Mouse (Mus musculus) heart, embryonic 15.5 days (tissue): ENCODE measurements at regions not wholly inside any gene's neighbourhood (a gene's known extent, or its start where the extent isn't known, plus 50 kb on each side); places are given as distances from the start of the nearest gene placed in this dataset.
"Not testable (repeated sequence)": the region's sequence is repeated elsewhere in the genome, so short reads cannot be mapped to it uniquely, and the experiment has no call there.

ENCODE experiments used
- ATAC-seq: fragments of 200-750 bp; cut with Nextera tagmentation; replicated peaks from 2 replicates; pipeline ENCODE4 v1.8.0; 2017; ENCODE audit warnings: low read depth, moderate TSS enrichment; ENCODE audit not compliant: insufficient number of reproducible peaks, insufficient read depth, low FRiP score
- H3K27ac ChIP-seq: fragments of 300-500 bp; sonication (generic); 2 replicates; pipeline ENCODE4 v1.5.1; 2015; ENCODE audit warnings: mild to moderate bottlenecking, inconsistent platforms
- H3K27me3 ChIP-seq: fragments of 300-500 bp; sonication (generic); 2 replicates; pipeline ENCODE4 v1.6.1; 2015; ENCODE audit warnings: inconsistent platforms
- H3K36me3 ChIP-seq: fragments of 300-500 bp; sonication (generic); 2 replicates; pipeline ENCODE4 v1.6.1; 2015; ENCODE audit warnings: mild to moderate bottlenecking, inconsistent platforms
- H3K4me1 ChIP-seq: fragments of 300-500 bp; sonication (generic); replicated peaks from 2 replicates; pipeline ENCODE4 v1.6.1; 2015; ENCODE audit warnings: inconsistent platforms
- H3K4me2 ChIP-seq: fragments of 300-500 bp; sonication (generic); 2 replicates; pipeline ENCODE4 v1.6.1; 2015; ENCODE audit warnings: inconsistent platforms, mild to moderate bottlenecking, moderate library complexity
- H3K4me3 ChIP-seq: fragments of 300-500 bp; sonication (generic); 2 replicates; pipeline ENCODE4 v1.5.1; 2015; ENCODE audit warnings: mild to moderate bottlenecking, inconsistent platforms
- H3K9ac ChIP-seq: fragments of 300-500 bp; sonication (generic); 2 replicates; pipeline ENCODE4 v1.6.1; 2015; ENCODE audit warnings: mild to moderate bottlenecking, inconsistent platforms
- H3K9me3 ChIP-seq: fragments of 300-500 bp; sonication (generic); replicated peaks from 2 replicates; pipeline ENCODE4 v1.6.1; 2016; ENCODE audit warnings: inconsistent platforms
- WGBS: fragments of 180-500 bp; shearing (Covaris S2); methylation state at CpG from one replicate; pipeline ENCODE4 v1.1.7; 2015; ENCODE audit warnings: mixed read lengths; 5-methylcytosine and 5-hydroxymethylcytosine counted together

GRCm38 (mm10) chr12:69467363-69467762 lies 95.1 kb upstream of the Gm9887 start:
- Histone ChIP-seq H3K27ac (no peak overlapping the region), H3K9ac (no peak overlapping the region), H3K4me3 (no peak overlapping the region), H3K36me3 (no peaks in the 10 kb centered on the region), H3K9me3 (no peaks in the 10 kb centered on the region), H3K27me3 (no peaks in the 10 kb centered on the region), H3K4me2 (no peak overlapping the region), H3K4me1 (peaks cover 7% of the 10 kb centered on the region)
- ATAC-seq, result no peak
- WGBS, result 68% methylated on average over 4 of the region's 4 CpGs

GRCm38 (mm10) chr12:69464906-69465305 lies 92.6 kb upstream of the Gm9887 start:
- Histone ChIP-seq H3K9ac (no peak overlapping the region), H3K27ac (no peak overlapping the region), H3K9me3 (no peaks in the 10 kb centered on the region), H3K4me1 (peaks cover 14% of the 10 kb centered on the region), H3K27me3 (no peaks in the 10 kb centered on the region), H3K4me3 (no peak overlapping the region), H3K4me2 (no peak overlapping the region), H3K36me3 (no peaks in the 10 kb centered on the region)
- ATAC-seq, result no peak
- 82% methylated on average over 8 of the region's 8 CpGs for WGBS

GRCm38 (mm10) chr12:69463327-69463726 lies 91.1 kb upstream of the Gm9887 start:
- not testable (repeated sequence) for H3K4me3 ChIP-seq, H3K36me3 ChIP-seq, H3K9me3 ChIP-seq, H3K9ac ChIP-seq, ATAC-seq, H3K27ac ChIP-seq, H3K4me2 ChIP-seq, H3K27me3 ChIP-seq
- H3K4me1 ChIP-seq, result peaks cover 14% of the 10 kb centered on the region
- 97% methylated on average over 6 of the region's 6 CpGs for WGBS

GRCm38 (mm10) chr12:69461888-69462840 lies 89.9 kb upstream of the Gm9887 start:
- Histone ChIP-seq H3K27ac (peak overlapping the region; percentile 78), H3K4me3 (peak overlapping the region; percentile 49), H3K4me1 (peaks cover 14% of the 10 kb centered on the region), H3K27me3 (no peaks in the 10 kb centered on the region), H3K36me3 (no peaks in the 10 kb centered on the region), H3K4me2 (peak overlapping the region; percentile 62), H3K9me3 (no peaks in the 10 kb centered on the region), H3K9ac (peak overlapping the region; percentile 58)
- ATAC-seq, result peak; percentile 66
- WGBS, result 20% methylated on average over 30 of the region's 30 CpGs

- 67% methylated on average over 3 of the region's 3 CpGs for WGBS
- H3K27me3 ChIP-seq, result no peaks in the 10 kb centered on the region
- H3K4me1 ChIP-seq, result peaks cover 14% of the 10 kb centered on the region
These were observed 88.4 kb upstream of the Gm9887 start for GRCm38 (mm10) chr12:69460552-69461079.

GRCm38 (mm10) chr12:69458170-69458841 lies 86.0 kb upstream of the Gm9887 start:
- Histone ChIP-seq H3K4me3 (no peak overlapping the region), H3K9me3 (no peaks in the 10 kb centered on the region), H3K4me2 (no peak overlapping the region), H3K4me1 (peaks cover 14% of the 10 kb centered on the region), H3K27me3 (no peaks in the 10 kb centered on the region), H3K36me3 (no peaks in the 10 kb centered on the region), H3K27ac (peak overlapping the region; percentile 13; the same call in 1 of the 2 replicates), H3K9ac (no peak overlapping the region)
- ATAC-seq, result 0 out of 2 replicates have a peak, but pooled peaks have one; percentile 23
- 51% methylated on average over 14 of the region's 14 CpGs for WGBS

More at GRCm38 (mm10) chr12:69460552-69461079, 88.4 kb upstream of the Gm9887 start:
- no peak overlapping the region for H3K27ac ChIP-seq
- no peak overlapping the region for H3K4me2 ChIP-seq
- no peak overlapping the region for H3K9ac ChIP-seq
- H3K4me3 ChIP-seq, result no peak overlapping the region
- no peaks in the 10 kb centered on the region for H3K9me3 ChIP-seq
- H3K36me3 ChIP-seq, result no peaks in the 10 kb centered on the region
- no peak for ATAC-seq

GRCm38 (mm10) chr12:69456746-69457145 lies 84.5 kb upstream of the Gm9887 start:
- Histone ChIP-seq H3K9ac (no peak overlapping the region), H3K4me3 (no peak overlapping the region), H3K9me3 (no peaks in the 10 kb centered on the region), H3K4me2 (no peak overlapping the region), H3K36me3 (no peaks in the 10 kb centered on the region), H3K27me3 (no peaks in the 10 kb centered on the region), H3K4me1 (peaks cover 2% of the 10 kb centered on the region; the same call in 1 of the 2 replicates), H3K27ac (no peak overlapping the region)
- WGBS, result 81% methylated on average over 3 of the region's 3 CpGs
- no peak for ATAC-seq

- 79% methylated on average over 12 of the region's 12 CpGs for WGBS
- ATAC-seq, result no peak
- Histone ChIP-seq H3K4me3 (no peak overlapping the region), H3K9ac (no peak overlapping the region), H3K4me1 (0 out of 2 replicates have a peak, but pooled peaks cover 3% of the 10 kb centered on the region), H3K36me3 (no peaks in the 10 kb centered on the region), H3K4me2 (no peak overlapping the region), H3K27ac (no peak overlapping the region), H3K27me3 (no peaks in the 10 kb centered on the region), H3K9me3 (no peaks in the 10 kb centered on the region)
These were observed 83.9 kb upstream of the Gm9887 start for GRCm38 (mm10) chr12:69456116-69456515.

GRCm38 (mm10) chr12:69455566-69455965 lies 83.3 kb upstream of the Gm9887 start:
- ATAC-seq, result no peak

GRCm38 (mm10) chr12:69453544-69453943 lies 81.3 kb upstream of the Gm9887 start:
- H3K4me1 ChIP-seq, result 0 out of 2 replicates have a peak, but pooled peaks cover 3% of the 10 kb centered on the region
- no peak overlapping the region for H3K4me2 ChIP-seq
- H3K9ac ChIP-seq, result no peak overlapping the region
- no peak for ATAC-seq
- H3K27ac ChIP-seq, result no peak overlapping the region
- 64% methylated on average over 6 of the region's 6 CpGs for WGBS
- no peak overlapping the region for H3K4me3 ChIP-seq
- H3K36me3 ChIP-seq, result no peaks in the 10 kb centered on the region
- no peaks in the 10 kb centered on the region for H3K9me3 ChIP-seq
- H3K27me3 ChIP-seq, result no peaks in the 10 kb centered on the region

More at GRCm38 (mm10) chr12:69455566-69455965, 83.3 kb upstream of the Gm9887 start:
- Histone ChIP-seq H3K4me3 (no peak overlapping the region), H3K9ac (no peak overlapping the region), H3K36me3 (no peaks in the 10 kb centered on the region), H3K4me1 (0 out of 2 replicates have a peak, but pooled peaks cover 3% of the 10 kb centered on the region), H3K27ac (no peak overlapping the region), H3K27me3 (no peaks in the 10 kb centered on the region), H3K9me3 (no peaks in the 10 kb centered on the region), H3K4me2 (no peak overlapping the region)
- WGBS, result 59% methylated on average over 5 of the region's 5 CpGs

- whole genome bisulfite sequencing, result 84% methylated on average over 10 of the region's 10 CpGs
- Histone ChIP-seq H3K27me3 (no peaks in the 10 kb centered on the region), H3K4me3 (no peak overlapping the region), H3K4me2 (no peak overlapping the region), H3K36me3 (no peaks in the 10 kb centered on the region), H3K27ac (no peak overlapping the region), H3K9ac (no peak overlapping the region), H3K9me3 (no peaks in the 10 kb centered on the region), H3K4me1 (peaks cover 8% of the 10 kb centered on the region)
- ATAC-seq, result no peak
These were observed 80.7 kb upstream of the Gm9887 start for GRCm38 (mm10) chr12:69452986-69453385.
